Mouse (Mus musculus) splenic B cell, adult 2 months (primary cell): ENCODE measurements around the gene Prdx5.

ENCODE experiments used
- DNase-seq: peaks from one replicate; pipeline ENCODE4 v3.0.0-alpha.2; 2011; ENCODE audit warnings: low read depth, low spot score
- H3K27me3 ChIP-seq: 2 replicates; pipeline ENCODE4 v1.6.1; 2012; ENCODE audit warnings: mild to moderate bottlenecking, low read length, moderate library complexity, mixed read lengths; ENCODE audit not compliant: control insufficient read depth, poor library complexity, insufficient read depth, severe bottlenecking
- H3K36me3 ChIP-seq: 2 replicates; pipeline ENCODE4 v1.6.1; 2012; ENCODE audit warnings: mild to moderate bottlenecking, low read length, moderate library complexity, mixed read lengths; ENCODE audit not compliant: control insufficient read depth, poor library complexity, insufficient read depth, severe bottlenecking

Gene Prdx5

GRCm38 (mm10) chr19:6909507-6910289 is at the start of gene Prdx5, which contains the start of gene Trmt112:
TSS of gene Prdx5 (minus strand) at chr19:6910106.
TSS of gene Trmt112 (plus strand) at chr19:6909698.
- peak; percentile 95 for DNase-seq
- H3K27me3 ChIP-seq, result no peaks in the 10 kb centered on the region
- H3K36me3 ChIP-seq, result peaks cover 18% of the 10 kb centered on the region

- no peaks in the 10 kb centered on the region for H3K36me3 ChIP-seq
- no peak for DNase-seq
- no peaks in the 10 kb centered on the region for H3K27me3 ChIP-seq
These were observed 46.6 kb upstream of the Prdx5 start for GRCm38 (mm10) chr19:6956461-6956860.

- no peaks in the 10 kb centered on the region for H3K36me3 ChIP-seq
- H3K27me3 ChIP-seq, result no peaks in the 10 kb centered on the region
- DNase-seq, result no peak
These were observed 45.5 kb upstream of the Prdx5 start for GRCm38 (mm10) chr19:6955424-6955823.

GRCm38 (mm10) chr19:6954046-6954445 is 44.1 kb upstream of the Prdx5 start:
- Histone ChIP-seq H3K27me3 (no peaks in the 10 kb centered on the region), H3K36me3 (no peaks in the 10 kb centered on the region)
- DNase-seq, result peak; percentile 56

GRCm38 (mm10) chr19:6952712-6953037 is 42.8 kb upstream of the Prdx5 start:
- Histone ChIP-seq H3K36me3 (no peaks in the 10 kb centered on the region), H3K27me3 (no peaks in the 10 kb centered on the region)
- no peak for DNase-seq

- no peaks in the 10 kb centered on the region for H3K27me3 ChIP-seq
- DNase-seq, result peak; percentile 30
- no peaks in the 10 kb centered on the region for H3K36me3 ChIP-seq
These were observed 42.2 kb upstream of the Prdx5 start for GRCm38 (mm10) chr19:6951994-6952711.

GRCm38 (mm10) chr19:6951381-6951968 is 41.6 kb upstream of the Prdx5 start:
- H3K36me3 ChIP-seq, result no peaks in the 10 kb centered on the region
- no peaks in the 10 kb centered on the region for H3K27me3 ChIP-seq
- peak; percentile 62 for DNase-seq

- Histone ChIP-seq H3K27me3 (no peaks in the 10 kb centered on the region), H3K36me3 (no peaks in the 10 kb centered on the region)
- DNase-seq, result peak; percentile 30
These were observed 40.8 kb upstream of the Prdx5 start for GRCm38 (mm10) chr19:6950613-6951153.

GRCm38 (mm10) chr19:6949951-6950350 is 40.0 kb upstream of the Prdx5 start:
- Histone ChIP-seq H3K36me3 (no peaks in the 10 kb centered on the region), H3K27me3 (no peaks in the 10 kb centered on the region)
- no peak for DNase-seq

GRCm38 (mm10) chr19:6949532-6949931 is 39.6 kb upstream of the Prdx5 start:
- no peaks in the 10 kb centered on the region for H3K36me3 ChIP-seq
- no peaks in the 10 kb centered on the region for H3K27me3 ChIP-seq
- no peak for DNase-seq

- DNase-seq, result no peak
- no peaks in the 10 kb centered on the region for H3K36me3 ChIP-seq
- no peaks in the 10 kb centered on the region for H3K27me3 ChIP-seq
These were observed 38.3 kb upstream of the Prdx5 start for GRCm38 (mm10) chr19:6948186-6948585.

GRCm38 (mm10) chr19:6947742-6948141 is 37.8 kb upstream of the Prdx5 start:
- Histone ChIP-seq H3K27me3 (no peaks in the 10 kb centered on the region), H3K36me3 (no peaks in the 10 kb centered on the region)
- DNase-seq, result no peak

- Histone ChIP-seq H3K27me3 (no peaks in the 10 kb centered on the region), H3K36me3 (no peaks in the 10 kb centered on the region)
- no peak for DNase-seq
These were observed 33.8 kb upstream of the Prdx5 start for GRCm38 (mm10) chr19:6943709-6944108.

- H3K36me3 ChIP-seq, result no peaks in the 10 kb centered on the region
- no peaks in the 10 kb centered on the region for H3K27me3 ChIP-seq
- DNase-seq, result no peak
These were observed 32.9 kb upstream of the Prdx5 start for GRCm38 (mm10) chr19:6942764-6943163.

- no peaks in the 10 kb centered on the region for H3K27me3 ChIP-seq
- H3K36me3 ChIP-seq, result no peaks in the 10 kb centered on the region
- peak; percentile 89 for DNase-seq
These were observed 32.4 kb upstream of the Prdx5 start, which contains the start of gene Gpr137 for GRCm38 (mm10) chr19:6942249-6942691. TSS of gene Gpr137 (minus strand) at chr19:6942480.
